Mouse (Mus musculus): ENCODE data around the gene Rcor2.

Rcor2 gene

GRCm38 (mm10) chr19:7267091-7267741 lies at the start of gene Rcor2:
TSS of gene Rcor2 (plus strand) at chr19:7267325.
- DNase-seq, result peak; percentile 50

GRCm38 (mm10) chr19:7217926-7218267 lies 49.2 kb upstream of the Rcor2 start:
- DNase-seq, result no peak

GRCm38 (mm10) chr19:7218753-7219152 lies 48.4 kb upstream of the Rcor2 start:
- DNase-seq, result no peak

- DNase-seq, result no peak
Observed at GRCm38 (mm10) chr19:7222196-7222595, 44.9 kb upstream of the Rcor2 start.

GRCm38 (mm10) chr19:7223488-7223887 lies 43.6 kb upstream of the Rcor2 start:
- no peak for DNase-seq

GRCm38 (mm10) chr19:7224253-7224652 lies 42.9 kb upstream of the Rcor2 start:
- DNase-seq, result no peak

- no peak for DNase-seq
Observed at GRCm38 (mm10) chr19:7225096-7225690, 41.9 kb upstream of the Rcor2 start.

GRCm38 (mm10) chr19:7226511-7226914 lies 40.6 kb upstream of the Rcor2 start:
- no peak for DNase-seq

GRCm38 (mm10) chr19:7234537-7235221 lies 32.4 kb upstream of the Rcor2 start:
- DNase-seq, result peak; percentile 83

- DNase-seq, result no peak
Observed at GRCm38 (mm10) chr19:7235461-7235860, 31.7 kb upstream of the Rcor2 start.

GRCm38 (mm10) chr19:7236011-7236410 lies 31.1 kb upstream of the Rcor2 start:
- no peak for DNase-seq

- no peak for DNase-seq
Observed at GRCm38 (mm10) chr19:7236742-7237141, 30.4 kb upstream of the Rcor2 start.

- no peak for DNase-seq
Observed at GRCm38 (mm10) chr19:7239574-7239973, 27.6 kb upstream of the Rcor2 start.

GRCm38 (mm10) chr19:7240291-7240690 lies 26.8 kb upstream of the Rcor2 start:
- peak; percentile 40 for DNase-seq

- peak; percentile 93 for DNase-seq
Observed at GRCm38 (mm10) chr19:7240782-7241690, 26.1 kb upstream of the Rcor2 start, which contains the start of gene Naa40. TSS of gene Naa40 (minus strand) at chr19:7241183.

- no peak for DNase-seq
Observed at GRCm38 (mm10) chr19:7246021-7246420, 21.1 kb upstream of the Rcor2 start.

- no peak for DNase-seq
Observed at GRCm38 (mm10) chr19:7257881-7258280, 9.2 kb upstream of the Rcor2 start.

GRCm38 (mm10) chr19:7261476-7261875 lies 5.6 kb upstream of the Rcor2 start:
- no peak for DNase-seq

GRCm38 (mm10) chr19:7261964-7262363 lies 5.2 kb upstream of the Rcor2 start:
- DNase-seq, result no peak

- DNase-seq, result no peak
Observed at GRCm38 (mm10) chr19:7262592-7262991, 4.5 kb upstream of the Rcor2 start.

- DNase-seq, result peak; percentile 86
Observed at GRCm38 (mm10) chr19:7264088-7264765, 2.9 kb upstream of the Rcor2 start.

- DNase-seq, result no peak
Observed at GRCm38 (mm10) chr19:7264766-7265331, 2.3 kb upstream of the Rcor2 start.

Data from thymus, postnatal 25 days (tissue).